Mouse (Mus musculus) heart, adult 2 months (tissue): ENCODE measurements around the gene Ddt. TPM values are rescaled to one million over a fixed set of nuclear protein-coding genes. Genes with fewer than 3 reads are reported as not detected.

Experiments used
- DNase-seq, 2 experiments: peaks; one replicate each; pipeline ENCODE4 v3.0.0; 2021
- H3K27ac ChIP-seq: fragments of 200-600 bp; 2 replicates; pipeline ENCODE4 v1.8.1; 2022
- H3K27me3 ChIP-seq: fragments of 200-500 bp; 2 replicates; pipeline ENCODE4 v1.6.1; 2012; ENCODE audit warnings: mild to moderate bottlenecking, low read length, inconsistent platforms, mixed read lengths; ENCODE audit not compliant: control insufficient read depth, insufficient read depth
- H3K36me3 ChIP-seq: fragments of 200-500 bp; 2 replicates; pipeline ENCODE4 v1.6.1; 2012; ENCODE audit warnings: low read length, inconsistent platforms; ENCODE audit not compliant: control insufficient read depth, insufficient read depth
- H3K4me1 ChIP-seq: fragments of 200-500 bp; 2 replicates; pipeline ENCODE4 v1.6.1; 2011; ENCODE audit warnings: low read length; ENCODE audit not compliant: control insufficient read depth, insufficient read depth
- H3K4me3 ChIP-seq: fragments of 200-600 bp; 2 replicates; pipeline ENCODE4 v1.8.1; 2022
- H3K79me2 ChIP-seq: fragments of 200-500 bp; replicated peaks from 2 replicates; pipeline ENCODE4 v1.6.1; 2012; ENCODE audit warnings: mild to moderate bottlenecking, inconsistent platforms, low read length, moderate library complexity, mixed read lengths; ENCODE audit not compliant: control insufficient read depth, insufficient read depth
- H3K9ac ChIP-seq: fragments of 200-500 bp; 2 replicates; pipeline ENCODE4 v1.6.1; 2012; ENCODE audit warnings: low read depth, mild to moderate bottlenecking, control low read depth, inconsistent platforms, low read length, mixed read lengths
- CTCF ChIP-seq: fragments of 200-600 bp; IDR thresholded peaks from 2 replicates; pipeline ENCODE4 v1.8.1; 2022; ENCODE audit warnings: antibody characterized with exemption, mild to moderate bottlenecking, moderate library complexity
- EP300 ChIP-seq: fragments of 200-500 bp; IDR thresholded peaks from 2 replicates; pipeline ENCODE4 v1.6.1; 2011; ENCODE audit warnings: low read depth, low read length, control low read depth; ENCODE audit not compliant: insufficient read depth
- POLR2A ChIP-seq: fragments of 200-500 bp; IDR thresholded peaks from 2 replicates; pipeline ENCODE4 v1.6.1; 2011; ENCODE audit warnings: mild to moderate bottlenecking, low read depth, low read length, control low read depth; ENCODE audit not compliant: insufficient read depth
- WGBS: fragments of 180-500 bp; shearing (Covaris S2); methylation state at CpG from one replicate; pipeline ENCODE4 v1.1.7; 2018; 5-methylcytosine and 5-hydroxymethylcytosine counted together
- intact Hi-C: fragments of 180-260 bp; cut with DNase I; formaldehyde crosslinking; loops from one replicate; pipeline ENCODE4 v1.15.1; 2025
- polyA plus RNA-seq: library from polyadenylated mRNA; depleted of rRNA; stranded (reverse); fragments of >200 nt; gene quantifications from 2 replicates; pipeline ENCODE4 v1.2.3, GENCODE M21; 2012
- total RNA-seq, 2 experiments: library from RNA; stranded (reverse); gene quantifications; 2 replicates each; pipeline ENCODE4 v1.2.3; 2021

Ddt gene
- total and polyA plus RNA-seq, 3 experiments = 89.2 to 116 (median 110) TPM

DNA sequence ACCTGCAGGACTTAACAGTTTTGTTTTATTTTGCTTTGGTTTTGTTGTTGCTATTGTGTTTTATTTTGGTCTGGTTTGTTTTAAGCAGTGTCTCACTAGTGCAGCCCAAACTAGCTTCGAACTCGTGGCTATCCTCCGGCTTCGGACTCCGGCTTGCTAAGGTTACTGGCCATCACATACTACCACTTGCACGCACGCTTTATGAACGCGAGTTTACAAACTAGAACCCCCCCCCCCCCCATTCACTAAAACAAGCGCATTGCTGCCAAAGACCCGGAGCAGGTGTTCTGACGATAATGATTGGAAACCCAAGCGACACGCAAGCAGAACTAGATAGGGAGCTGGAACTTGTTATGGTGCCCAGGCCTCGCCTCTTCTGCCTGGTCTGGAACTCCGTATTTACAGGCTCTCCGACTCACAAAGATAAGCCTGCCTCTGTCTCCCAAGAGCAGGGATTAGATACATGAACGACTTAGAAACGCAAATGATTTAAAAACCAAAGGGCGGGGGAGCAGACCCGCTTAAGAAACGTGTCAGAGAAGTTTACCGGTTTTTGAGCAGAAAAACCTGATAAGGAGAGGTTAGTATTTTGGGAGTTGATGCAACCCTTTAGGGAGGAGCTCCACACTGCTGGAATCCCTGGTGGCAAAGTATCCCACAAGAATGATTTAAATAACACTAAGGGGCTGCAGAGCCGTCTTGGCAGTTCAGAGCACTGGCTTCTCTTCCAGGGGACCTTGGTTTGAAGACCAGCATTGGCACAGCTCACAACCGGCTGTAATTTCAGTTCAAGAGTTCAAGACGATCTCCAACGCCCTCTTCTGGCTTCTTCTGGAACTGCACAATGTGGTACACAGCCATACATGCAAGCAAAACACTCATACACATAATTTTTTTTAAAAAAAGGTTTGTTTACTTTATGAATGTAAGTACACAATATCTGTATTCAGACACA, 8.4 kb downstream of the Ddt start:
- peak; percentile 58 to 62 for DNase-seq
- no peaks in the 10 kb centered on the region for H3K27me3 ChIP-seq
- no peaks in the 10 kb centered on the region for H3K36me3 ChIP-seq
- H3K4me1 ChIP-seq = peaks cover 3% of the 10 kb centered on the region; the same call in 1 of the 2 replicates
- peak overlapping the region; percentile 97 for H3K4me3 ChIP-seq
- peaks cover 3% of the 10 kb centered on the region; the same call in 1 of the 2 replicates for H3K79me2 ChIP-seq
- intact Hi-C loops = loop anchor here (1.0 kb wide), 2 partner anchors 8 to 64 kb away; no protein-coding TSS in a partner anchor
- H3K27ac ChIP-seq = peak overlapping the region; percentile 76
- TF ChIP-seq POLR2A (no peak), EP300 (0 out of 2 replicates have a peak, but pooled peaks have one; percentile 37), CTCF (peak; percentile 81)
- H3K9ac ChIP-seq = peak overlapping the region; percentile 43
- under 1% methylated on average over 27 of the region's 27 CpGs for WGBS

DNA sequence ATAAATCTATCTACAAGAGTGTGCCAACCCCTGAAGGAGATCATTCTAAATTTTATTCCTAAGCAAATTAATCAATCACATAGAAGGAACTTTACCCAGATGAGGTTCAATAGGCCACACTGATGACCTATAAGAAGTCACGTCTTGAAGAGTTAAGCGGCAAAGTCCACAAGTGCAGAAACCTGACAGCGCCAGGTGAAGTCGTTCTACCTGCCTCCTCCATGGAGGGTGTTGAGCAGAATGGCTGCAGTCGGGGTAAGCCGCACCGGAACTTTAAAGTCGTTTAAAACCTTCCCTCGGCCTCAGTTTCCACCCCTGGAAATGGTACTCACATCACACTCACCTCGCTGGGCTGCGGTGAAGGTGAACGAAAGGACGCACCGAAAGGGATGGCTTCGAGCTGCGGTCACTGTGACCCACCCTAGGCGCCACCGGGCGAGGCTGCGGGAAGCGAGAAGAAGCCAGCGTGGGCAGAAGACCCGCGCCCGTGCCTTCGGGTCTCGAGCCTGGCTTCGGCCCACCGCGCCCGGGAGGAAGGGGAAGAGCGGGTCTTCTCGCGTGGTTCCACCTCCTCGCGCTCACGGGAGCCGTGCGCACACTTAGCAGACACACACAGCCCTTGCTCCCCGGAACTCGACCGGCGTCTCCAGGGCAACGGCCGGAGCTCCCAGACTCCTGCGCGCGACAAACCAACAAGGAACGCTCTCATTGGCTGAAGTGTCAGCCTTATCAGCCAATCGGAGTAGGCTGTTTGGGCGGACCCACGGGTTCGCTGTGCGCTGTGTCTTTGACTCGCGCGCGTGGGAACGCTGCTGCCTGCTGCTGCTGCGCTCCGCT, 9.3 kb downstream of the Ddt start, which contains the start of gene Cabin1:
Gene Cabin1, minus strand, starts transcription at position 660 of the 837 bp plus-strand sequence.
- intact Hi-C loops = loop anchor here (1.0 kb wide), 2 partner anchors 8 to 64 kb away; no protein-coding TSS in a partner anchor

DNA sequence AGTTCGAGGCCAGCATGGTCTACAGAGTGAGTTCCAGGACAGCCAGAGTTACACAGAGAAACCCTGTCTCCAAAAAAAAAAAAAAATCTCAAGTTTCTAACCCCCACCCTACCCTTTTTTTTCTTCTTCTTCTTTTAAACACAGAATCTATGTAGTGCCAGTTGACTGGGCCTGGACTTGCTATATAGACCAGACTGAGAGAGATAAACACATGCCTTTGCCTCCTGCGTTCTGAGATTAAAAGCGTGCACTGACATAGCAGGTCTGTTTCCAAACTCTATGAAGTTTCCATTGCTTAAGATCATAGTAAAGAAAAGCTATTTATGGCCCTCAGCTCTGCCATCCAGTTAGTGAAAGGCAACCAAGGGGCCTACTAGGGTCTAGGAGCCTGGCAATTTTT, 10.8 kb downstream of the Ddt start:
- intact Hi-C loops = no loop called here
- DNase-seq = no peak
- Histone ChIP-seq H3K4me1 (peaks cover 3% of the 10 kb centered on the region; the same call in 1 of the 2 replicates), H3K79me2 (peaks cover 3% of the 10 kb centered on the region; the same call in 1 of the 2 replicates), H3K4me3 (no peak overlapping the region), H3K27me3 (no peaks in the 10 kb centered on the region), H3K27ac (no peak overlapping the region), H3K36me3 (no peaks in the 10 kb centered on the region), H3K9ac (no peak overlapping the region)
- TF ChIP-seq EP300 = no peak
- TF ChIP-seq CTCF = no peak
- TF ChIP-seq POLR2A = no peak
- WGBS = 77% methylated on average over 3 of the region's 3 CpGs

More for the DNA sequence above, 9.3 kb downstream of the Ddt start, which contains the start of gene Cabin1:
- TF ChIP-seq EP300 (no peak; the same call in 1 of the 2 replicates), CTCF (0 out of 2 replicates have a peak, but pooled peaks have one; percentile 17), POLR2A (peak; percentile 97)
- WGBS = under 1% methylated on average over 61 of the region's 61 CpGs
- Histone ChIP-seq H3K4me1 (peaks cover 3% of the 10 kb centered on the region; the same call in 1 of the 2 replicates), H3K9ac (peak within 1 kb of the TSS; percentile 83), H3K4me3 (peak within 1 kb of the TSS; percentile 97), H3K27ac (peak within 1 kb of the TSS; percentile 76), H3K79me2 (peaks cover 3% of the 10 kb centered on the region; the same call in 1 of the 2 replicates), H3K36me3 (no peaks in the 10 kb centered on the region), H3K27me3 (no peaks in the 10 kb centered on the region)
- peak; percentile 96 to 97 for DNase-seq

DNA sequence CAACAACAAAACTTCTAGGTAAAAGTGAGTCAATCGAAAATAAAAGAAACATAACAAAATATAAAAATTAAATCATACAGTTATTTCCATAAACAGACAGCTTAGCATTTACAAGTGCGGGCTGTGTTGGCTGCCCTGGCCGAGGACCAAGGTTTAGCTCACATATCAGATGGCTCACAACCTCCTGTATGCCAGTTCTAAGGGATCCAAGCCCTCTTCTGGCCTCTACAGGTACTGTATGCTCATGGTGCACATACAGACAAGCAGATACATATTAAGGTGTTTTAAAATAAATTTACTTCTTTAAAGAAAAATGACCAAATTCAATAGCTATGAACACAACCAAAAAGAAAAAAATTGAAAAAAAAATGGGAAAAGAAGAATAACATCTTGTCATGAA, 12.9 kb downstream of the Ddt start:
- Histone ChIP-seq H3K27me3 (no peaks in the 10 kb centered on the region), H3K4me1 (peaks cover 3% of the 10 kb centered on the region; the same call in 1 of the 2 replicates), H3K27ac (no peak overlapping the region), H3K36me3 (no peaks in the 10 kb centered on the region), H3K4me3 (no peak overlapping the region), H3K79me2 (peaks cover 3% of the 10 kb centered on the region; the same call in 1 of the 2 replicates), H3K9ac (no peak overlapping the region)
- TF ChIP-seq EP300 (no peak), POLR2A (no peak), CTCF (no peak)
- intact Hi-C loops = no loop called here
- DNase-seq = no peak
- 97% methylated on average over 3 of the region's 3 CpGs for WGBS

DNA sequence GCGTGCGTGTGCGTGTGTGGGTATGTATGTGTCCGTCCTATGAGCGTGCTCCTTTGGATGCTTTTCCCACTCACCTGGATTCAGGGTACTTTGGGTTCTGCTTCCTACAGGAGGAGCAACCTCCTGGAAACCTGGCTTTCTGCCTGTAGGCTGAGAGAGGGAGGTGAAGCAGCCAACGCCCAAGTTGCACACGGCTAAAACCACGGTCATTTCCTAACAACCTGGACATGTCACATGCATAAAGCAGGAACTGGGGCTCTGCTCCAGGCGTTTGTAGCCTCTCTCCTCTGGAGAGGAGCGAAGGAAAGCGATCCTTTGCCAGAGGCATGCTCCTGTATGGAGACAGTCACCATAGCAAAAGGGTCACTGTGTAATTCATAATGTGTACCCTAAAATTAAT, 16.5 kb downstream of the Ddt start:
- no peak overlapping the region for H3K9ac ChIP-seq
- DNase-seq = no peak
- no peaks in the 10 kb centered on the region for H3K4me1 ChIP-seq
- no peak overlapping the region for H3K27ac ChIP-seq
- TF ChIP-seq CTCF = no peak
- TF ChIP-seq EP300 = no peak
- TF ChIP-seq POLR2A = no peak
- H3K36me3 ChIP-seq = no peaks in the 10 kb centered on the region
- no peaks in the 10 kb centered on the region for H3K27me3 ChIP-seq
- WGBS = 82% methylated on average over 11 of the region's 11 CpGs
- intact Hi-C loops = no loop called here
- no peaks in the 10 kb centered on the region for H3K79me2 ChIP-seq
- no peak overlapping the region for H3K4me3 ChIP-seq
